Mouse (Mus musculus): ENCODE measurements at regions not wholly inside any gene's neighbourhood (a gene's known extent, or its start where the extent isn't known, plus 50 kb on each side); places are given as distances from the start of the nearest gene placed in this dataset.

GRCm38 (mm10) chr19:16075512-16076086 lies 57.0 kb upstream of the Gnaq start:
- Histone ChIP-seq H3K9me3 (peaks cover 4% of the 10 kb centered on the region; the same call in 1 of the 2 replicates), H3K4me3 (no peak overlapping the region), H3K27ac (no peak overlapping the region), H3K27me3 (ENCODE audit: insufficient read depth, poor library complexity, severe bottlenecking) (no peaks in the 10 kb centered on the region), H3K36me3 (no peaks in the 10 kb centered on the region), H3K4me1 (no peaks in the 10 kb centered on the region)
- DNase-seq (ENCODE audit: low spot score) = no peak
- WGBS = 75% methylated on average over 2 of the region's 2 CpGs

GRCm38 (mm10) chr19:16075026-16075425 lies 57.6 kb upstream of the Gnaq start:
- H3K9me3 ChIP-seq = peaks cover under 1% of the 10 kb centered on the region; the same call in 1 of the 2 replicates
- DNase-seq (ENCODE audit: low spot score) = no peak
- H3K27me3 ChIP-seq (ENCODE audit: insufficient read depth, poor library complexity, severe bottlenecking) = no peaks in the 10 kb centered on the region
- no peaks in the 10 kb centered on the region for H3K36me3 ChIP-seq
- H3K4me1 ChIP-seq = no peaks in the 10 kb centered on the region
- no peak overlapping the region for H3K4me3 ChIP-seq
- H3K27ac ChIP-seq = no peak overlapping the region
- 87% methylated on average over 1 of the region's 1 CpGs for WGBS

GRCm38 (mm10) chr19:16067314-16067713 lies 65.3 kb upstream of the Gnaq start:
- H3K36me3 ChIP-seq = no peaks in the 10 kb centered on the region
- H3K4me1 ChIP-seq = peaks cover 11% of the 10 kb centered on the region; the same call in 1 of the 2 replicates
- WGBS = 74% methylated on average over 6 of the region's 6 CpGs
- DNase-seq (ENCODE audit: low spot score) = no peak
- H3K27me3 ChIP-seq (ENCODE audit: insufficient read depth, poor library complexity, severe bottlenecking) = no peaks in the 10 kb centered on the region
- H3K27ac ChIP-seq = no peak overlapping the region
- H3K4me3 ChIP-seq = no peak overlapping the region
- no peaks in the 10 kb centered on the region for H3K9me3 ChIP-seq

- peaks cover 11% of the 10 kb centered on the region; the same call in 1 of the 2 replicates for H3K4me1 ChIP-seq
- no peak for DNase-seq (ENCODE audit: low spot score)
- H3K27me3 ChIP-seq (ENCODE audit: insufficient read depth, poor library complexity, severe bottlenecking) = 0 out of 2 replicates have a peak, but pooled peaks cover 5% of the 10 kb centered on the region
- no peaks in the 10 kb centered on the region for H3K36me3 ChIP-seq
- H3K27ac ChIP-seq = no peak overlapping the region
- H3K9me3 ChIP-seq = no peaks in the 10 kb centered on the region
- 88% methylated on average over 3 of the region's 3 CpGs for WGBS
- H3K4me3 ChIP-seq = no peak overlapping the region
Observed at GRCm38 (mm10) chr19:16064911-16065310, 67.7 kb upstream of the Gnaq start.

GRCm38 (mm10) chr19:16063916-16064580 lies 68.6 kb upstream of the Gnaq start:
- Histone ChIP-seq H3K27me3 (ENCODE audit: insufficient read depth, poor library complexity, severe bottlenecking) (0 out of 2 replicates have a peak, but pooled peaks cover 5% of the 10 kb centered on the region), H3K4me3 (peak overlapping the region; percentile 49), H3K4me1 (peaks cover 11% of the 10 kb centered on the region; the same call in 1 of the 2 replicates), H3K27ac (peak overlapping the region; percentile 79), H3K9me3 (no peaks in the 10 kb centered on the region), H3K36me3 (no peaks in the 10 kb centered on the region)
- DNase-seq (ENCODE audit: low spot score) = no peak
- 13% methylated on average over 12 of the region's 12 CpGs for WGBS

- Histone ChIP-seq H3K4me3 (peak overlapping the region; percentile 49), H3K9me3 (no peaks in the 10 kb centered on the region), H3K4me1 (peaks cover 11% of the 10 kb centered on the region; the same call in 1 of the 2 replicates), H3K27ac (no peak overlapping the region), H3K27me3 (ENCODE audit: insufficient read depth, poor library complexity, severe bottlenecking) (0 out of 2 replicates have a peak, but pooled peaks cover 5% of the 10 kb centered on the region), H3K36me3 (no peaks in the 10 kb centered on the region)
- 28% methylated on average over 8 of the region's 8 CpGs for WGBS
- no peak for DNase-seq (ENCODE audit: low spot score)
Observed at GRCm38 (mm10) chr19:16063533-16063915, 69.1 kb upstream of the Gnaq start.

- WGBS = 86% methylated on average over 11 of the region's 11 CpGs
- H3K27me3 ChIP-seq (ENCODE audit: insufficient read depth, poor library complexity, severe bottlenecking) = 0 out of 2 replicates have a peak, but pooled peaks cover 5% of the 10 kb centered on the region
- peaks cover 11% of the 10 kb centered on the region; the same call in 1 of the 2 replicates for H3K4me1 ChIP-seq
- no peaks in the 10 kb centered on the region for H3K36me3 ChIP-seq
- no peaks in the 10 kb centered on the region for H3K9me3 ChIP-seq
- H3K27ac ChIP-seq = no peak overlapping the region
- no peak overlapping the region for H3K4me3 ChIP-seq
- DNase-seq (ENCODE audit: low spot score) = no peak
Observed at GRCm38 (mm10) chr19:16061821-16062220, 70.8 kb upstream of the Gnaq start.

- Histone ChIP-seq H3K27me3 (ENCODE audit: insufficient read depth, poor library complexity, severe bottlenecking) (0 out of 2 replicates have a peak, but pooled peaks cover 5% of the 10 kb centered on the region), H3K36me3 (no peaks in the 10 kb centered on the region), H3K4me3 (no peak overlapping the region), H3K9me3 (no peaks in the 10 kb centered on the region), H3K27ac (no peak overlapping the region), H3K4me1 (peaks cover 6% of the 10 kb centered on the region; the same call in 1 of the 2 replicates)
- no peak for DNase-seq (ENCODE audit: low spot score)
- 88% methylated on average over 4 of the region's 4 CpGs for WGBS
Observed at GRCm38 (mm10) chr19:16059026-16059425, 73.6 kb upstream of the Gnaq start.

GRCm38 (mm10) chr19:16050220-16051055 lies 65.6 kb upstream of the Cep78 start:
- Histone ChIP-seq H3K9me3 (no peaks in the 10 kb centered on the region), H3K27me3 (ENCODE audit: insufficient read depth, poor library complexity, severe bottlenecking) (no peaks in the 10 kb centered on the region), H3K4me3 (peak overlapping the region; percentile 48), H3K4me1 (peaks cover 11% of the 10 kb centered on the region; the same call in 1 of the 2 replicates), H3K27ac (no peak overlapping the region), H3K36me3 (no peaks in the 10 kb centered on the region)
- no peak for DNase-seq (ENCODE audit: low spot score)
- 18% methylated on average over 18 of the region's 18 CpGs for WGBS

- H3K4me3 ChIP-seq = peak overlapping the region; percentile 48; the same call in 1 of the 2 replicates
- no peaks in the 10 kb centered on the region for H3K9me3 ChIP-seq
- no peak overlapping the region for H3K27ac ChIP-seq
- DNase-seq (ENCODE audit: low spot score) = no peak
- H3K36me3 ChIP-seq = no peaks in the 10 kb centered on the region
- no peaks in the 10 kb centered on the region for H3K27me3 ChIP-seq (ENCODE audit: insufficient read depth, poor library complexity, severe bottlenecking)
- WGBS = 49% methylated on average over 3 of the region's 3 CpGs
- peaks cover 11% of the 10 kb centered on the region; the same call in 1 of the 2 replicates for H3K4me1 ChIP-seq
Observed at GRCm38 (mm10) chr19:16049646-16050045, 64.9 kb upstream of the Cep78 start.

GRCm38 (mm10) chr19:16046977-16047376 lies 62.2 kb upstream of the Cep78 start:
- WGBS = 66% methylated on average over 7 of the region's 7 CpGs
- Histone ChIP-seq H3K27ac (no peak overlapping the region), H3K9me3 (no peaks in the 10 kb centered on the region), H3K4me1 (peaks cover 11% of the 10 kb centered on the region; the same call in 1 of the 2 replicates), H3K36me3 (no peaks in the 10 kb centered on the region), H3K27me3 (ENCODE audit: insufficient read depth, poor library complexity, severe bottlenecking) (no peaks in the 10 kb centered on the region), H3K4me3 (no peak overlapping the region)
- DNase-seq (ENCODE audit: low spot score) = no peak

GRCm38 (mm10) chr19:16045261-16045660 lies 60.5 kb upstream of the Cep78 start:
- peaks cover 3% of the 10 kb centered on the region; the same call in 1 of the 2 replicates for H3K4me1 ChIP-seq
- 66% methylated on average over 3 of the region's 3 CpGs for WGBS
- no peak overlapping the region for H3K27ac ChIP-seq
- no peak for DNase-seq (ENCODE audit: low spot score)
- no peaks in the 10 kb centered on the region for H3K27me3 ChIP-seq (ENCODE audit: insufficient read depth, poor library complexity, severe bottlenecking)
- no peak overlapping the region for H3K4me3 ChIP-seq
- no peaks in the 10 kb centered on the region for H3K36me3 ChIP-seq
- no peaks in the 10 kb centered on the region for H3K9me3 ChIP-seq

Measured in heart, embryonic 10.5 days (tissue).